Mouse (Mus musculus) midbrain, embryonic 10.5 days (tissue): ENCODE results near the gene Polr2l. TPM values are rescaled to one million over a fixed set of nuclear protein-coding genes. Genes with fewer than 3 reads are reported as not detected.
A peak's percentile ranks its signal among the peaks of the same experiment; 100 is the strongest.
"Not testable (repeated sequence)": the region's sequence is repeated elsewhere in the genome, so short reads cannot be mapped to it uniquely, and the experiment has no call there.

Experiments
- DNase-seq: peaks from one replicate; pipeline ENCODE4 v3.0.0-alpha.2; 2017; ENCODE audit warnings: low spot score
- H3K27ac ChIP-seq: fragments of 300-500 bp; sonication (generic); replicated peaks from 2 replicates; pipeline ENCODE4 v1.5.1; 2016; ENCODE audit warnings: mild to moderate bottlenecking
- H3K27me3 ChIP-seq: fragments of 300-500 bp; sonication (generic); 2 replicates; pipeline ENCODE4 v1.6.1; 2016; ENCODE audit warnings: low read depth, mild to moderate bottlenecking; ENCODE audit not compliant: poor library complexity, severe bottlenecking
- H3K36me3 ChIP-seq: fragments of 300-500 bp; sonication (generic); 2 replicates; pipeline ENCODE4 v1.6.1; 2016; ENCODE audit warnings: mild to moderate bottlenecking, moderate library complexity
- H3K4me1 ChIP-seq: fragments of 300-500 bp; sonication (generic); 2 replicates; pipeline ENCODE4 v1.6.1; 2016
- H3K4me3 ChIP-seq: fragments of 300-500 bp; sonication (generic); 2 replicates; pipeline ENCODE4 v1.5.1; 2016; ENCODE audit warnings: mild to moderate bottlenecking, moderate library complexity
- H3K9me3 ChIP-seq: fragments of 300-500 bp; sonication (generic); replicated peaks from 2 replicates; pipeline ENCODE4 v1.6.1; 2016; ENCODE audit warnings: mild to moderate bottlenecking
- WGBS: fragments of 180-500 bp; shearing (Covaris S2); methylation state at CpG from one replicate; pipeline ENCODE4 v1.1.7; 2016; 5-methylcytosine and 5-hydroxymethylcytosine counted together
- polyA plus RNA-seq: library from polyadenylated mRNA; unstranded; fragments of >200 nt; fragmentation: Nextera tagmentation; extraction: Ambion mirVana; gene quantifications from 2 replicates; pipeline ENCODE4 v1.2.1, GENCODE M21; 2016

Polr2l gene
- polyA plus RNA-seq, 1 experiment from 2014 or later, result 85.0 TPM

- DNase-seq, result peak; percentile 95
- Histone ChIP-seq H3K36me3 (peaks cover 44% of the 10 kb centered on the region), H3K27ac (peak within 1 kb of the TSS; percentile 94), H3K4me3 (peak within 1 kb of the TSS; percentile 83), H3K9me3 (no peaks in the 10 kb centered on the region), H3K27me3 (no peaks in the 10 kb centered on the region), H3K4me1 (peaks cover 48% of the 10 kb centered on the region)
- WGBS, result under 1% methylated on average over 63 of the region's 63 CpGs
Measured at GRCm38 (mm10) chr7:141447110-141447991, 27.6 kb downstream of the Polr2l start, which contains the start of gene Rplp2. Rplp2 (plus strand) TSS chr7:141447370.

GRCm38 (mm10) chr7:141446374-141446773, 28.6 kb downstream of the Polr2l start:
- peak overlapping the region; percentile 83; the same call in 1 of the 2 replicates for H3K4me3 ChIP-seq
- not testable (repeated sequence) for H3K27me3 ChIP-seq, H3K27ac ChIP-seq, H3K9me3 ChIP-seq, DNase-seq
- H3K4me1 ChIP-seq, result peaks cover 58% of the 10 kb centered on the region
- peaks cover 44% of the 10 kb centered on the region for H3K36me3 ChIP-seq
- WGBS, result 85% methylated on average over 3 of the region's 3 CpGs

- H3K27ac ChIP-seq, result peak within 1 kb of the TSS; percentile 85
- no peaks in the 10 kb centered on the region for H3K27me3 ChIP-seq
- H3K9me3 ChIP-seq, result no peaks in the 10 kb centered on the region
- peaks cover 59% of the 10 kb centered on the region for H3K4me1 ChIP-seq
- peaks cover 44% of the 10 kb centered on the region for H3K36me3 ChIP-seq
- under 1% methylated on average over 25 of the region's 25 CpGs for WGBS
- H3K4me3 ChIP-seq, result peak within 1 kb of the TSS; percentile 58
- DNase-seq, result peak; percentile 79
Measured at GRCm38 (mm10) chr7:141443828-141444237, 31.1 kb downstream of the Polr2l start, which contains the start of gene Pidd1. Pidd1 (minus strand) TSS chr7:141444025.

- H3K4me3 ChIP-seq, result peak overlapping the region; percentile 58
- peak overlapping the region; percentile 85 for H3K27ac ChIP-seq
- WGBS, result 29% methylated on average over 12 of the region's 12 CpGs
- H3K4me1 ChIP-seq, result peaks cover 54% of the 10 kb centered on the region
- peaks cover 44% of the 10 kb centered on the region for H3K36me3 ChIP-seq
- no peaks in the 10 kb centered on the region for H3K27me3 ChIP-seq
- DNase-seq, result peak; percentile 60
- no peaks in the 10 kb centered on the region for H3K9me3 ChIP-seq
Measured at GRCm38 (mm10) chr7:141443081-141443821, 31.7 kb downstream of the Polr2l start.

GRCm38 (mm10) chr7:141442199-141442598, 32.7 kb downstream of the Polr2l start:
- DNase-seq, result no peak
- Histone ChIP-seq H3K9me3 (no peaks in the 10 kb centered on the region), H3K36me3 (peaks cover 52% of the 10 kb centered on the region), H3K27ac (peak overlapping the region; percentile 85), H3K4me1 (peaks cover 57% of the 10 kb centered on the region), H3K27me3 (no peaks in the 10 kb centered on the region), H3K4me3 (peak overlapping the region; percentile 58)
- WGBS, result 96% methylated on average over 13 of the region's 13 CpGs

- 92% methylated on average over 9 of the region's 9 CpGs for whole genome bisulfite sequencing
- H3K27ac ChIP-seq, result no peak overlapping the region; the same call in 1 of the 2 replicates
- no peak for DNase-seq
- peaks cover 52% of the 10 kb centered on the region for H3K36me3 ChIP-seq
- H3K4me1 ChIP-seq, result peaks cover 60% of the 10 kb centered on the region
- H3K9me3 ChIP-seq, result no peaks in the 10 kb centered on the region
- H3K27me3 ChIP-seq, result no peaks in the 10 kb centered on the region
- H3K4me3 ChIP-seq, result peak overlapping the region; percentile 58; the same call in 1 of the 2 replicates
Measured at GRCm38 (mm10) chr7:141441460-141441859, 33.5 kb downstream of the Polr2l start.

- no peaks in the 10 kb centered on the region for H3K27me3 ChIP-seq
- H3K36me3 ChIP-seq, result peaks cover 52% of the 10 kb centered on the region
- no peak overlapping the region for H3K27ac ChIP-seq
- peaks cover 68% of the 10 kb centered on the region for H3K4me1 ChIP-seq
- no peaks in the 10 kb centered on the region for H3K9me3 ChIP-seq
- WGBS, result 51% methylated on average over 6 of the region's 6 CpGs
- DNase-seq, result peak; percentile 40
- no peak overlapping the region for H3K4me3 ChIP-seq
Measured at GRCm38 (mm10) chr7:141440613-141441012, 34.3 kb downstream of the Polr2l start.

GRCm38 (mm10) chr7:141439811-141440210, 35.1 kb downstream of the Polr2l start:
- H3K36me3 ChIP-seq, result peaks cover 52% of the 10 kb centered on the region
- H3K4me1 ChIP-seq, result peaks cover 75% of the 10 kb centered on the region
- H3K27ac ChIP-seq, result no peak overlapping the region
- no peaks in the 10 kb centered on the region for H3K9me3 ChIP-seq
- H3K4me3 ChIP-seq, result no peak overlapping the region
- DNase-seq, result no peak
- no peaks in the 10 kb centered on the region for H3K27me3 ChIP-seq
- 96% methylated on average over 11 of the region's 11 CpGs for WGBS

- DNase-seq, result no peak
- Histone ChIP-seq H3K4me1 (peaks cover 75% of the 10 kb centered on the region), H3K27me3 (no peaks in the 10 kb centered on the region), H3K9me3 (no peaks in the 10 kb centered on the region), H3K4me3 (no peak overlapping the region), H3K36me3 (peaks cover 52% of the 10 kb centered on the region), H3K27ac (no peak overlapping the region)
- 94% methylated on average over 10 of the region's 10 CpGs for WGBS
Measured at GRCm38 (mm10) chr7:141439140-141439679, 35.7 kb downstream of the Polr2l start.

- WGBS, result 93% methylated on average over 12 of the region's 12 CpGs
- H3K27ac ChIP-seq, result no peak overlapping the region
- no peaks in the 10 kb centered on the region for H3K9me3 ChIP-seq
- H3K36me3 ChIP-seq, result peaks cover 57% of the 10 kb centered on the region
- DNase-seq, result no peak
- peak overlapping the region; percentile 72; the same call in 1 of the 2 replicates for H3K4me3 ChIP-seq
- H3K27me3 ChIP-seq, result no peaks in the 10 kb centered on the region
- peaks cover 75% of the 10 kb centered on the region for H3K4me1 ChIP-seq
Measured at GRCm38 (mm10) chr7:141438201-141438968, 36.5 kb downstream of the Polr2l start.

GRCm38 (mm10) chr7:141437178-141438120, 37.5 kb downstream of the Polr2l start, which contains the start of gene Slc25a22:
Slc25a22 (minus strand) TSS chr7:141437892.
- Histone ChIP-seq H3K36me3 (peaks cover 65% of the 10 kb centered on the region), H3K27ac (peak within 1 kb of the TSS; percentile 89)

More at GRCm38 (mm10) chr7:141437178-141438120, 37.5 kb downstream of the Polr2l start, which contains the start of gene Slc25a22:
- no peaks in the 10 kb centered on the region for H3K9me3 ChIP-seq
- H3K27me3 ChIP-seq, result no peaks in the 10 kb centered on the region
- peaks cover 75% of the 10 kb centered on the region for H3K4me1 ChIP-seq
- H3K4me3 ChIP-seq, result peak within 1 kb of the TSS; percentile 72
- peak; percentile 86 for DNase-seq
- WGBS, result 5% methylated on average over 53 of the region's 53 CpGs
